Mouse (Mus musculus): ENCODE measurements around the gene Mybpc1. TPM values are rescaled to one million over a fixed set of nuclear protein-coding genes. Genes with fewer than 3 reads are reported as not detected.
"Not testable (repeated sequence)": the region's sequence is repeated elsewhere in the genome, so short reads cannot be mapped to it uniquely, and the experiment has no call there.

Mybpc1 gene
- total and polyA plus RNA-seq, 3 experiments, result not detected

GRCm38 (mm10) chr10:88522795-88523194, 82.2 kb downstream of the Mybpc1 start:
- Histone ChIP-seq H3K9me3 (replicated peaks; ENCODE audit: insufficient read depth, low read length) (no peaks in the 10 kb centered on the region), H3K27ac (ENCODE audit: control insufficient read depth, low read depth, low read length) (no peak overlapping the region), H3K27me3 (ENCODE audit: control insufficient read depth in 1 of 2, insufficient read depth in 2 of 2, low read length in 2 of 2) (no peaks in the 10 kb centered on the region; a peak in 1 of 4 replicates), H3K79me2 (ENCODE audit: control insufficient read depth, insufficient read depth, low read length, poor library complexity) (no peaks in the 10 kb centered on the region), H3K4me3 (ENCODE audit: control insufficient read depth in 1 of 2, insufficient read depth in 1 of 2, low read depth in 2 of 2, low read length in 2 of 2) (no peak overlapping the region), H3K9ac (ENCODE audit: control insufficient read depth, low read depth, low read length, poor library complexity, severe bottlenecking) (no peak overlapping the region), H3K4me1 (ENCODE audit: control insufficient read depth in 1 of 2, insufficient read depth in 2 of 2, low read length in 2 of 2) (peaks cover 3 to 4% of the 10 kb centered on the region in 2 experiments), H3K36me3 (ENCODE audit: control insufficient read depth in 1 of 2, insufficient read depth in 2 of 2, low read length in 2 of 2) (peaks cover 0 to 4% of the 10 kb centered on the region in 2 experiments; a peak in 2 of 4 replicates)
- TF ChIP-seq GATA1 (IDR thresholded peaks at IDR 0.05; ENCODE audit: low read depth, low read length), result no peak
- TF ChIP-seq USF2 (IDR thresholded peaks at IDR 0.05; ENCODE audit: borderline replicate concordance in 1 of 2, insufficient read depth in 1 of 2, low read depth in 1 of 2, low read length in 2 of 2), result no peak
- no peak for TF ChIP-seq GABPA (IDR thresholded peaks at IDR 0.05; ENCODE audit: low read depth, low read length)
- no peak for TF ChIP-seq E2F4 (IDR thresholded peaks at IDR 0.05; ENCODE audit: borderline replicate concordance, low read depth, low read length)
- TF ChIP-seq MAFK (IDR thresholded peaks at IDR 0.05; ENCODE audit: borderline replicate concordance, low read depth, low read length), result no peak
- TF ChIP-seq MEF2A (IDR thresholded peaks at IDR 0.05; ENCODE audit: extremely low read depth, insufficient replicate concordance, low read depth, low read length, poor library complexity, severe bottlenecking), result no peak
- TF ChIP-seq MAZ (IDR thresholded peaks at IDR 0.05; ENCODE audit: low read depth, low read length), result no peak
- no peak for TF ChIP-seq POLR2AphosphoS5 (IDR thresholded peaks at IDR 0.05; ENCODE audit: borderline replicate concordance, low read depth, low read length)
- no peak for TF ChIP-seq NELFE (IDR thresholded peaks at IDR 0.05; ENCODE audit: low read depth, low read length)
- TF ChIP-seq MYB (IDR thresholded peaks at IDR 0.05; ENCODE audit: low read depth, low read length), result no peak
- no peak for TF ChIP-seq CHD1 (IDR thresholded peaks at IDR 0.05; ENCODE audit: low read depth, low read length)
- no peak for TF ChIP-seq BHLHE40 (IDR thresholded peaks at IDR 0.05; ENCODE audit: borderline replicate concordance, low read depth, low read length)
- TF ChIP-seq POLR2A (IDR thresholded peaks at IDR 0.05; ENCODE audit: control insufficient read depth in 1 of 2, insufficient read depth in 1 of 2, low read depth in 1 of 2, low read length in 2 of 2, poor library complexity in 1 of 2), result no peak
- no peak for DNase-seq (ENCODE audit: low read depth, low spot score)

DNA sequence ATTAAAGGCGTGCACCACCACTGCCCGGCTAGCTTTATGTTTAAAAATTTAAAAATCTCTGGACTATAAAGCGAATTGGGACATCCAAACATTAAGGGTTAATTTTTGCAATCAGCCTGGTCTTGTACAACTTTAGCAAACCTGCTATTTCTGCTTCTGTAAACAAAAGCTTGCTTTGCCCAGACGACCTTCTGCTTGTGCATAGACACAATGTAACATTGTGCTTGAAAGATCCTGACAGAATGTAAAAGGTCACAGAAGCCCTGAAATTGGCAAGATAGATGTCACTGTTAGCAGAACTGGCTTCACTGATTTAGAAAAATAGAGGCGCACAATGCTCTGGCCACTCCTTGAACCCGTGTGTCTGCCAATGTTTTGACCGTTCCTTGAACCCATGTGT, 89.9 kb downstream of the Mybpc1 start:
- not testable (repeated sequence) for H3K9ac ChIP-seq (ENCODE audit: control insufficient read depth, low read depth, low read length, poor library complexity, severe bottlenecking); H3K4me3 ChIP-seq (ENCODE audit: control insufficient read depth in 1 of 2, insufficient read depth in 1 of 2, low read depth in 2 of 2, low read length in 2 of 2); H3K79me2 ChIP-seq (ENCODE audit: control insufficient read depth, insufficient read depth, low read length, poor library complexity); H3K27ac ChIP-seq (ENCODE audit: control insufficient read depth, low read depth, low read length); H3K9me3 ChIP-seq (replicated peaks; ENCODE audit: insufficient read depth, low read length); H3K27me3 ChIP-seq (ENCODE audit: control insufficient read depth in 1 of 2, insufficient read depth in 2 of 2, low read length in 2 of 2); DNase-seq (ENCODE audit: low read depth, low spot score)
- peaks cover 0 to 11% of the 10 kb centered on the region in 2 experiments; a peak in 3 of 4 replicates for H3K4me1 ChIP-seq (ENCODE audit: control insufficient read depth in 1 of 2, insufficient read depth in 2 of 2, low read length in 2 of 2)
- peaks cover 0 to 10% of the 10 kb centered on the region in 2 experiments; a peak in 2 of 4 replicates for H3K36me3 ChIP-seq (ENCODE audit: control insufficient read depth in 1 of 2, insufficient read depth in 2 of 2, low read length in 2 of 2)

GRCm38 (mm10) chr10:88514495-88514894, 90.5 kb downstream of the Mybpc1 start:
- Histone ChIP-seq H3K9ac (ENCODE audit: control insufficient read depth, low read depth, low read length, poor library complexity, severe bottlenecking) (no peak overlapping the region), H3K9me3 (replicated peaks; ENCODE audit: insufficient read depth, low read length) (no peaks in the 10 kb centered on the region), H3K4me3 (ENCODE audit: control insufficient read depth in 1 of 2, insufficient read depth in 1 of 2, low read depth in 2 of 2, low read length in 2 of 2) (no peak overlapping the region), H3K36me3 (ENCODE audit: control insufficient read depth in 1 of 2, insufficient read depth in 2 of 2, low read length in 2 of 2) (peaks cover 0 to 10% of the 10 kb centered on the region in 2 experiments; a peak in 2 of 4 replicates), H3K27me3 (ENCODE audit: control insufficient read depth in 1 of 2, insufficient read depth in 2 of 2, low read length in 2 of 2) (no peaks in the 10 kb centered on the region), H3K27ac (ENCODE audit: control insufficient read depth, low read depth, low read length) (peak overlapping the region; percentile 5; the same call in 1 of the 2 replicates), H3K79me2 (ENCODE audit: control insufficient read depth, insufficient read depth, low read length, poor library complexity) (no peaks in the 10 kb centered on the region), H3K4me1 (ENCODE audit: control insufficient read depth in 1 of 2, insufficient read depth in 2 of 2, low read length in 2 of 2) (peaks cover 0 to 11% of the 10 kb centered on the region in 2 experiments; a peak in 3 of 4 replicates)
- DNase-seq (ENCODE audit: low read depth, low spot score), result peak; percentile 88
- TF ChIP-seq TCF12 (IDR thresholded peaks at IDR 0.05; ENCODE audit: low read depth, low read length), result no peak
- TF ChIP-seq MYB (IDR thresholded peaks at IDR 0.05; ENCODE audit: low read depth, low read length), result no peak
- TF ChIP-seq CHD2 (IDR thresholded peaks at IDR 0.05; ENCODE audit: low read length), result no peak
- peak; percentile 89 for TF ChIP-seq GABPA (IDR thresholded peaks at IDR 0.05; ENCODE audit: low read depth, low read length)
- no peak for TF ChIP-seq MAX (IDR thresholded peaks at IDR 0.05; ENCODE audit: low read length)
- TF ChIP-seq ZKSCAN1 (IDR thresholded peaks at IDR 0.05; ENCODE audit: low read depth, low read length), result no peak
- peak; percentile 33; the same call in 1 of the 2 replicates for TF ChIP-seq GATA1 (IDR thresholded peaks at IDR 0.05; ENCODE audit: low read depth, low read length)
- TF ChIP-seq NELFE (IDR thresholded peaks at IDR 0.05; ENCODE audit: low read depth, low read length), result no peak
- peak; percentile 21 to 50; a peak in 2 of 4 replicates for TF ChIP-seq EP300 (IDR thresholded peaks at IDR 0.05; ENCODE audit: low read depth in 1 of 2, low read length in 2 of 2)
- no peak for TF ChIP-seq SIN3A (IDR thresholded peaks at IDR 0.05; ENCODE audit: low read length)
- TF ChIP-seq POLR2AphosphoS5 (IDR thresholded peaks at IDR 0.05; ENCODE audit: borderline replicate concordance, low read depth, low read length), result no peak
- TF ChIP-seq MAZ (IDR thresholded peaks at IDR 0.05; ENCODE audit: low read depth, low read length), result no peak
- TF ChIP-seq ELF1 (IDR thresholded peaks at IDR 0.05; ENCODE audit: low read depth, low read length), result no peak
- no peak for TF ChIP-seq NRF1 (IDR thresholded peaks at IDR 0.05; ENCODE audit: insufficient read depth, low read depth, low read length, poor library complexity, severe bottlenecking)
- no peak for TF ChIP-seq KAT2A (conservative IDR thresholded peaks at IDR 0.05; ENCODE audit: low read depth, low read length)
- no peak for TF ChIP-seq HCFC1 (IDR thresholded peaks at IDR 0.05; ENCODE audit: low read depth, low read length)
- no peak for TF ChIP-seq RCOR1 (IDR thresholded peaks at IDR 0.05; ENCODE audit: low read depth, low read length)
- no peak for TF ChIP-seq CHD1 (IDR thresholded peaks at IDR 0.05; ENCODE audit: low read depth, low read length)
